Mouse (Mus musculus) hindbrain, embryonic 13.5 days (tissue): ENCODE measurements around the gene Foxn1. TPM values are rescaled to one million over a fixed set of nuclear protein-coding genes. Genes with fewer than 3 reads are reported as not detected.

Source experiments
- ATAC-seq: fragments of 200-750 bp; cut with Nextera tagmentation; 2 replicates; pipeline ENCODE4 v1.8.0; 2017; ENCODE audit warnings: moderate TSS enrichment; ENCODE audit not compliant: low FRiP score
- H3K27ac ChIP-seq: fragments of 300-500 bp; sonication (generic); 2 replicates; pipeline ENCODE4 v1.5.1; 2015; ENCODE audit warnings: inconsistent platforms, mild to moderate bottlenecking, moderate library complexity
- H3K27me3 ChIP-seq: fragments of 300-500 bp; sonication (generic); 2 replicates; pipeline ENCODE4 v1.6.1; 2015; ENCODE audit warnings: mild to moderate bottlenecking, inconsistent platforms
- H3K36me3 ChIP-seq: fragments of 300-500 bp; sonication (generic); 2 replicates; pipeline ENCODE4 v1.6.1; 2015; ENCODE audit warnings: mild to moderate bottlenecking, inconsistent platforms
- H3K4me1 ChIP-seq: fragments of 300-500 bp; sonication (generic); replicated peaks from 2 replicates; pipeline ENCODE4 v1.6.1; 2015; ENCODE audit warnings: inconsistent platforms
- H3K4me2 ChIP-seq: fragments of 300-500 bp; sonication (generic); 2 replicates; pipeline ENCODE4 v1.6.1; 2015; ENCODE audit warnings: inconsistent platforms, mild to moderate bottlenecking, moderate library complexity
- H3K4me3 ChIP-seq: fragments of 300-500 bp; sonication (generic); 2 replicates; pipeline ENCODE4 v1.5.1; 2015; ENCODE audit warnings: mild to moderate bottlenecking, inconsistent platforms
- H3K9ac ChIP-seq: fragments of 300-500 bp; sonication (generic); 2 replicates; pipeline ENCODE4 v1.6.1; 2015; ENCODE audit warnings: mild to moderate bottlenecking, inconsistent platforms
- H3K9me3 ChIP-seq: fragments of 300-500 bp; sonication (generic); 2 replicates; pipeline ENCODE4 v1.6.1; 2016; ENCODE audit warnings: inconsistent platforms
- WGBS: fragments of 180-500 bp; shearing (Covaris S2); methylation state at CpG from one replicate; pipeline ENCODE4 v1.1.7; 2015; 5-methylcytosine and 5-hydroxymethylcytosine counted together
- polyA plus RNA-seq: library from polyadenylated mRNA; unstranded; fragments of >200 nt; fragmentation: Nextera tagmentation; extraction: Ambion mirVana; gene quantifications from 2 replicates; pipeline ENCODE4 v1.2.1, GENCODE M21; 2015

Gene Foxn1
- polyA plus RNA-seq, 1 experiment from 2014 or later = not detected

DNA sequence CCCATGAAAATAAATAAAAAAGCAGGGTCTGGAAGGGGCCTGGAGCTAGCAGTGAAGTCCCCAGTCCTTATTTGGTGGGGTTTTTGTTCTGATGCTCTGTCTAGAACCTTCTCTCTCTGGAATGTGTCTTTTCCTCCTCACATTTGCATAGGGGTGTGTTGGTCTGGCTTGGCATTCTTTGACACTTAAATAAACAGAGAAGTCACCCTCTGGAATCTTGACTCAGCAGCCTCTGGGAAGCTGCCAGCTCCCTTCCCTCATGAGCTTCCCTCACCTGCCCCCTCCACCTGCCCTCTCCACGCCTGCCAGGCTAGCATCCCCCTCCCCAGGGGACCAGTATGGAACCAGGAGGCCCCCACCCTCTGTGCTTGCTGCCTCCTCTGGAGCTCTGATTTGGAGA, 16.0 kb downstream of the Foxn1 start:
- H3K36me3 ChIP-seq = no peaks in the 10 kb centered on the region
- no peak overlapping the region for H3K27ac ChIP-seq
- H3K9ac ChIP-seq = no peak overlapping the region
- no peaks in the 10 kb centered on the region for H3K9me3 ChIP-seq
- H3K4me1 ChIP-seq = peaks cover 5% of the 10 kb centered on the region; the same call in 1 of the 2 replicates
- H3K4me2 ChIP-seq = no peak overlapping the region
- H3K4me3 ChIP-seq = no peak overlapping the region
- 70% methylated on average over 1 of the region's 1 CpGs for WGBS
- no peaks in the 10 kb centered on the region for H3K27me3 ChIP-seq
- no peak for ATAC-seq

DNA sequence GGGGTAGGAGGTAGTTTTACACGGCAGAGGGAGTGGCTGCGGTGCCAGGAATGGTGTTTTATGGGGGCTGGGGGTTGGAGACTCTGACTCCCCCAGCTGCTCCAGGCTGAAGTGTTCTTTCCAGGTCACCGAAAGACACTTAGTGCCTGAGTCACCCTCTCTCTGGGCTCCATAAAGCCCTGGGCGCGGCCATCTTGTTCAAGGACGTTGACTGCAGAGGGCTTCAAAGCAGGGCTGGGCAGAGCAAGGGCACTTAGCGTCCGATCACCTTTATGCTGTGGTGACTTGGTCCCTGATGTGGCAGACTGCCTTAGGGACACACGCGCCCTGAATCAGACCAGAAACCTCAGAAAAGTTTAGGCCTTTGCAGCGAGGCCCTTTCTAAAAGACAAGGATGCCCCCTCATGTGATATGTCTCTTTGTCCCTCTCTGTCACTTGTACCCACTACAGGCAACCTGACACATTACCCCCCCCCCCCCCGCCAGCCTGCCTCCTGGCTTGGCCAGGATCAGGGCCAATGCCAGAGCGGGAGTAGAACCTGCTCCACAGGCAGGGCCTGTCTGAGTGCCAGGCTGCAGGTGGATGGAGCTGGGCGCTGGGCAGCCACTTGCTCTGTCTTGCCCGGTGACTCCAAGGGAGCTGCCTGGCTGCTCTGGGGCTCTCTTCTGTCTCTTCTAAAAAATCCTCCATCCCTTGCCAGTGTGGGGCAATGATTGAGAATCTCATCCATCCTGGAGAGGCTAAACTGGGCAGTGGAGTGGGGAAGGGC, 18.7 kb downstream of the Foxn1 start:
- H3K27me3 ChIP-seq = no peaks in the 10 kb centered on the region
- 91% methylated on average over 15 of the region's 15 CpGs for WGBS

DNA sequence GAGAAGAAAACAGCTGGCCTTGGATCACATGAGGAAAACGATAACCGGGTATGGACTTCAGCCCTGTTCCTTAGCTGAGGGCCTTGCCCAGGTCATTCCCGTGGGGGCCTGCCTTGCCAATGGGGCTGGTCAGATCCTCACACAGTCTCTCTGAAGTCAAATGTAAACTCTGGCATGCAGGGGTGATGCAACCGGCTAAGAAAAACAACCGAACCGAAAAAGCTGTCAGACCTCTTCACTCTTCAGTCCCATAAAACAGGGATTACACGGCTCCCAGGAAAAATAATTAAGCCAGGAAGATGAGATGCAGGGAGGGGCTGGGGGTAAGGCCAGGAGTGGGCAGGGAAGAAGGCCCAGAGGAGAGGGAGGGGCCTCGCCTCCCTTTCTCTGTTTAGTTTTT, 22.3 kb downstream of the Foxn1 start:
- Histone ChIP-seq H3K4me1 (no peaks in the 10 kb centered on the region), H3K36me3 (no peaks in the 10 kb centered on the region), H3K27me3 (no peaks in the 10 kb centered on the region), H3K4me2 (no peak overlapping the region), H3K9ac (no peak overlapping the region), H3K4me3 (no peak overlapping the region), H3K27ac (no peak overlapping the region), H3K9me3 (no peaks in the 10 kb centered on the region)
- no peak for ATAC-seq
- 70% methylated on average over 8 of the region's 8 CpGs for WGBS

More for the DNA sequence above, 18.7 kb downstream of the Foxn1 start:
- Histone ChIP-seq H3K36me3 (no peaks in the 10 kb centered on the region), H3K4me3 (no peak overlapping the region), H3K4me1 (peaks cover 3% of the 10 kb centered on the region; the same call in 1 of the 2 replicates), H3K9ac (no peak overlapping the region), H3K27ac (no peak overlapping the region), H3K9me3 (no peaks in the 10 kb centered on the region), H3K4me2 (no peak overlapping the region)
- ATAC-seq = no peak

DNA sequence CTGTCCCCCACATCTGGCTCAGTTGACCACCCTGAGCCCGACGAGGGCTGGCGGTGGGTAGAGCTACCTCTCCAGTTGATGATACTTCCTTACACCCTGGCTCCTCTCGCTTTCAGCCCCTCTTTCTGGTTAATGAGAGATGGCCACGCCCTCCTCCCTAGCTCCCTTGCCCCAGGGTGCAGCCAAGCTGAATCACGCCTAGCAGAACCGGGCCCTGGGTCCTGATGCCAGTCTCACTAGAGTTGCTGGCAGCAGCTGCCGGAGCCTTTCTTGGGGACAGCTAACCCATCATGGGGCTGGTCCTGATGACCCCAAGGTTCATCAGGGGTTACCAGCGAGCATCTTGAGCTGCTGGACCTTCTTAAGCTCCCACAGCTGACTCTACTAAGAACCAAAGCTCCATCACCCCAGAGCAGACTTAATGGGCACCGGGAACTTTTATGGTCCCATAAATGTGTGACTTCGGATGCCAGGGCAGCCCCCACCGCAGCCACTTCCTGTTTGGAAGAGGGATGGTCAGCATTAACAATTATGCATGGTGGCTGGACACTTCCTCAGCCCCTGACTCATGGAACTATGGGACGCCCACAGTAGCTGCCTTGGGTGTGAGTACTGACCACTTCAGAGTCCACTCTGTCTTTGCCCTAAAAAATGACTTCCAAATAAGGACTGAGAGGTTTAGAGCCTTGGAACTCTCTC, 22.9 kb downstream of the Foxn1 start:
- Histone ChIP-seq H3K36me3 (no peaks in the 10 kb centered on the region), H3K4me3 (no peak overlapping the region), H3K9ac (no peak overlapping the region), H3K4me1 (no peaks in the 10 kb centered on the region), H3K4me2 (no peak overlapping the region), H3K9me3 (no peaks in the 10 kb centered on the region), H3K27me3 (no peaks in the 10 kb centered on the region), H3K27ac (no peak overlapping the region)
- ATAC-seq = no peak
- WGBS = 82% methylated on average over 13 of the region's 13 CpGs

DNA sequence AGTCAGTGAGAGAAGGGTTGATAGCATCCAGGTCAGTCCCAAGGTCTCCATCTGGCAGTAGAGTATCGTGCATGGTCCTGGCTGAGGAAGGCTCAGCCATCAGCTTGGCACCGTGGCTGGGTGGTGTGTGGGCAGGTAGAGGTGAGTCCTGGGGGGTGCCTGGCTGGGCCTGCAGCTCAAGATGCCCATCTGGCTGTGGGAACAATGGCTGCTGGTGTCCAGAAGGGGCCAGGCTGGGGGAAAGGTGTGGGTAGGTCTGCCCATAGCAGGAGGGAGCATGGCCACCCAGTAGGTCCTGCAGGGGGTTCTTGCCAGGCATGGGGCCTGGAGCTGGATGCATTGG, 25.6 kb downstream of the Foxn1 start:
- peak; percentile 18; the same call in 1 of the 2 replicates for ATAC-seq
- H3K9me3 ChIP-seq = no peaks in the 10 kb centered on the region
- no peaks in the 10 kb centered on the region for H3K4me1 ChIP-seq
- H3K36me3 ChIP-seq = no peaks in the 10 kb centered on the region
- H3K4me3 ChIP-seq = no peak overlapping the region
- 70% methylated on average over 2 of the region's 2 CpGs for WGBS
- H3K9ac ChIP-seq = no peak overlapping the region
- H3K4me2 ChIP-seq = no peak overlapping the region
- no peaks in the 10 kb centered on the region for H3K27me3 ChIP-seq
- H3K27ac ChIP-seq = no peak overlapping the region

DNA sequence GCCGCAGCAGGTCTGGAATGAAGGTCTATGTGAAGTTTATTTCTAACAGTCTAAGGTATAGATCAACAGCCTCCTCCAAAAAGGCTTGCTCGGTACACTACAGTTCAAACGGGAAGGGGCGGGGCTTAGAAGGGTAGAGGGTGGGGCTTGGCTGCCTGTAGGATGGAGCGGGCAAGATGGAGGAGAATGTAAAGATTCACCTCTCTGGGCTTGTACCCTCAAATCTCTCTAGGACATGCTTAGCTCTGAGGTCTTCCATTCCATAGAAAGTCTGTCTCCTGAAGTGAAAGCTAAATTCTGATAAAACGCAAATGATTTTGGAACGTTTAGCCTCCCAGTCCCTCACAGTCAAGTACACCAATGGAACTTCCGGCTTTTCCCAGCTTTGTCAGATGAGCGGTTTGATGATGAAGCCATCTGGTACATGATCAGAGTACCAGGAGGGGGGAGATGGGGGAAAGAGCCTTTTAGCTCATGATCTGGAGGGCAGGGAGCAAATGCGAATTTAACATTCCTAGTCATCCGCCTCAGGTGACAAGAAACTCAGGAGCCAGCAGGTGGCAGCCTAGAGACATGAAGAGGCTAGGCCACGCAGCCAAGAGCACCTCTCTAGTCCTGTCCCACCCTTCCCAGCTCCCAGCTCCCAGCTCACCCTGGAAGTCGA, 26.1 kb downstream of the Foxn1 start:
- Histone ChIP-seq H3K9ac (no peak overlapping the region), H3K27ac (no peak overlapping the region), H3K4me2 (peak overlapping the region; percentile 46), H3K9me3 (no peaks in the 10 kb centered on the region), H3K27me3 (no peaks in the 10 kb centered on the region), H3K36me3 (no peaks in the 10 kb centered on the region), H3K4me3 (peak overlapping the region; percentile 18), H3K4me1 (no peaks in the 10 kb centered on the region)
- peak; percentile 54 for ATAC-seq
- 14% methylated on average over 13 of the region's 13 CpGs for WGBS

DNA sequence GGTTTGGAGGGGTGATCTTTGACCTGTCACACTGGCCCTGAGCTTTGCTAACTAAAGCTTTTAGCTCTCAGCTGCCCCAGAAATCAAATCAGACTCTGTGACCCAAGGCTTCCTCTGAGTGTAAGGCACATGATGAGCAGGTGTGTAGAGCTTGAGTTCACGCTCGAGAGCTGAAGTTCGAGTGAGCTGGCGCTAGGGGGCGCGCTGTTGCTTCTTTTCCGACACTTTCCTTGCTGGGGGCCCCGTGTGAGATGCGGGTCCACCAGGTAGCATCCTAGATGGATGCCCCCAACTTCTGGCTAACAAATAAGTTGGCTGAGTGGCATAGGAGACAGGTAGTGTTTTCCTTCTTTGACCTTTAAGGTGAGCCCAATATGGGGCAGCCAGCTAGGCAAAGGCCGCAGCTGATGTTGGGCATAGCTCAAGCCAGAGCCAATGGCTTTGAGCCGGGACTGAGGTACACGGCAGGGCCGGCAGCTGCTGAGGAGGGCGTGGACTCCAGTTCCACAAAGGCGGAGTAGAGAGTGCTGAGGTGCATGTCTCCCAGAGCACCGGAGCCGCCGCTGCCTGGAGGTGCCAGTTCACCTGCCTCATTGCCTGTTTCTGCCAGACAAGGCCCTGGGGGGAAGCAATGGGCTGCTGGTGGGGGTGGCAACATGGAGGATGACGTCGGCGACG, 27.9 kb downstream of the Foxn1 start:
- WGBS = 13% methylated on average over 22 of the region's 22 CpGs
- Histone ChIP-seq H3K9me3 (no peaks in the 10 kb centered on the region), H3K4me2 (no peak overlapping the region), H3K4me3 (no peak overlapping the region), H3K36me3 (no peaks in the 10 kb centered on the region), H3K27me3 (no peaks in the 10 kb centered on the region), H3K27ac (no peak overlapping the region), H3K4me1 (no peaks in the 10 kb centered on the region), H3K9ac (no peak overlapping the region)
- no peak for ATAC-seq

DNA sequence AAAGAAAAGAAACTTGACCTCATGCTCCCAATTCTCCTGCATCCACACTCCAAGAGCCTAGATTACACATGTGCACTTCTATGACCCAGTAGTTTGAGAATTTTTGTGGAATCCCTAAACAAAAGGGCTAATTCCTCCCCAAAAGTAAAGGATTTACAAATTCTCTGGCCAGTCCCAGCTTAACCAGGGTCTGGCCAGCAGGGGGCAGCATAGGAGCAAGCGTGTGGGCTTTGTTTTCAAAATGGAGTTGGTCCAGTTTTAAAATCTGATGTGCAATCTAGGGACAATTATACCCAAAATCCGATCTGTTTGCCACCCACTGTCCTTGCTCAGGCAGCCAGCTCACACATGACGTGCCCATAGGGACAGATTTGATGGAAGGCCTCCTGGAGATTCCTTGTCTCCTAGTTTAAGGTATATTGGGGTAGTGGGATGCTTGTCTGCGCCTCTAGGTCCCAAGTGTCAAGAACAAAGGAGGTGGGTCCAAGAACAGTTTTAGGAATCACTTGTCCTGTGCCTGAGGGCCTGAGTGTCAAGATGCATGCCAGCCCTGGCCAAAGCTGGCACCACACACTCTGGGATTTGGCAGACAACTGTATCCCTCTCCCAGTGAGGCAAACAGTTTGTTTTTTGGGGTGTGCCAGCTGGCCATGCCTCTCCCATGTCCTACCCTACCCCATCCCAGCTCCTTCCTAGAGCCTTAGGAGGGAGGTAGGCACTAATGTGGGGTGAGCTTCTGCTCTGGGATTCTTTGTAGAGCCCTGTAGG, 30.7 kb downstream of the Foxn1 start:
- Histone ChIP-seq H3K36me3 (no peaks in the 10 kb centered on the region), H3K27ac (no peak overlapping the region), H3K4me3 (no peak overlapping the region), H3K9ac (no peak overlapping the region), H3K27me3 (no peaks in the 10 kb centered on the region), H3K4me2 (no peak overlapping the region), H3K4me1 (no peaks in the 10 kb centered on the region), H3K9me3 (no peaks in the 10 kb centered on the region)
- ATAC-seq = no peak
- 35% methylated on average over 4 of the region's 4 CpGs for WGBS

DNA sequence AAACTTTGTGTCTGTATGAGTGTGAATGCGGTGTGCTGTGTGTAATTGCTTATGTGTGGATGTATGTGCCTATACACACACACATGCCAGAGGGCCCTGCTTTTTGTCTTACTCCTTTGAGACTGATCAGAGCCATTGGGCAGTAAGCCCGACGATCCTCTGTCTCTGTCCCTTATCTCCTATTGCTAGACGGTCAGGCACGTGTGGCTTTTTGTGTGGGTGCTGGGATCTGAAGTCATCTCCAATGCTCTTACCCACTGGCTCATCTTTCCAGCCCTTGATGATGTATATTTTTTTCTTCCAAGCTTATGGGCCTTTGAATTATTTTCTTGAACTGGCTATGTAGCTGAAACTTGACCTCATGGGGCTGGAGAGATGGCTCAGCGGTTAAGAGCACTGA, 31.5 kb downstream of the Foxn1 start:
- no peak overlapping the region for H3K27ac ChIP-seq
- ATAC-seq = no peak
- no peaks in the 10 kb centered on the region for H3K27me3 ChIP-seq
- no peak overlapping the region for H3K4me2 ChIP-seq
- no peaks in the 10 kb centered on the region for H3K36me3 ChIP-seq
- H3K9ac ChIP-seq = no peak overlapping the region
- H3K4me1 ChIP-seq = no peaks in the 10 kb centered on the region
- 92% methylated on average over 6 of the region's 6 CpGs for WGBS
- no peaks in the 10 kb centered on the region for H3K9me3 ChIP-seq
- no peak overlapping the region for H3K4me3 ChIP-seq

DNA sequence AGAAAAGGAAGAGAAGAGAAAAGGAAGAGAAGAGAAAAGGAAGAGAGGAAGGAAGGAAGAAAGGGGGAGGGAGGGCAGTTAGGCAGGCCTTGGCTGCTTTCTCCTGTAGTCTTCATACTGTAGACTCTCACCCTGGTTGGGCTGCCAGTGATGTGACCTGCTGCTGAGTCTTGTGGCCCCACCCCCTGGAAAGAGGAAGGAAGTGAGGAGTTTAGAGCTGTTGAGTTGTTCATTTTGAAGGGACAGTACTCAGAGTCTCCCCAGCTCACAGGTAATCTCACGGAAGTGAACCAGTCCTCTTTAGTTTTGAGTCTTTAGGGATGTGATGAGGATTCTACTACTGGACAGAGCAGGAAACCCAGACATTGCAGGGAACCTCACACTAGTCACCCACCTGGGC, 33.3 kb downstream of the Foxn1 start:
- Histone ChIP-seq H3K9ac (no peak overlapping the region), H3K9me3 (no peaks in the 10 kb centered on the region), H3K36me3 (peaks cover 15% of the 10 kb centered on the region), H3K27ac (no peak overlapping the region), H3K4me1 (no peaks in the 10 kb centered on the region), H3K4me3 (no peak overlapping the region), H3K27me3 (no peaks in the 10 kb centered on the region), H3K4me2 (no peak overlapping the region)
- WGBS = 89% methylated on average over 1 of the region's 1 CpGs
- no peak for ATAC-seq

DNA sequence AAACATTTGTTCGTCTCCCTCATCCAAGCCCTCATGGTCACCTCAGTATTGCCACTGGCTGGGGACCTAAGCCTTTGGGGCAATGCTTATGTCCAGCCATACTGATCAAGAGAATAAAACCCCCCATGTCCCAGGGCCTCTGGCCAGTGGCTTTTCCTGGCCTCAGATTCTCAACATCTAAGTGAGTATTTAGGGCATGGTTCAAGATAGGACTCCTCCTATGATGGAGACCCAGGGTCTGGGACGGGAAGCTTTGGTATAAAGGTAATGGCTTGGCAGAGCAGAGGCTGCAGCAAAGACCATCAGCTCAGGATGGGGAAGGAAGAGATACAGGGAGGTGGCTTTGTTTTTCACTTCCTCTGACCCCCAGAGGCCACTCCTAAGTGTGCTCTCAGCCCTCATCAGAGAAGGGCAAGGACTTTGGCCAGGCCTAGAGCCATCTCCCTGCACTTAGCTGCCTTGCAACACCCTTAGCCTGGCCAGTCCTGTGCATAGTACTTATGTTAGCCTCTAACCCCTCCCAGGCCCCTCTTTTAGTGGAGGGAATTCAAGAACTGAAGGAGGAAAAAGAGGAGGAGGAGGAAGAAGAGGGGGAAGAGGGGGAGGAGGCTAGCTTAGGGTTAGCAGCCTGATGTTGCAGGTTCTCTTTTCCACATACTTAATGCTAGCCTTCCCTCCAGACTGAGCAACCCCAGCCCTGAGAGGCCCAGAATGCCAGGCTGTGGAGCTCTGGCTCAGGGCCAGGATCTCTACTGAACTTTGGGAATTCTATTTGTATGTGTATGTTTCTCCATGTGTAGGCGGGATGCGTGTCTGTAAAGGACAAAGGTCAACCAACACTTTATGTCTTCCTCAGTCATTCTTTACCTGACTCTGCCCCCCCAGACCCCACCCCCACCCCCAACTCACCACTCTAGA, 36.7 kb downstream of the Foxn1 start:
- H3K4me3 ChIP-seq = no peak overlapping the region
- H3K4me1 ChIP-seq = peaks cover 30% of the 10 kb centered on the region
- no peaks in the 10 kb centered on the region for H3K9me3 ChIP-seq
- H3K9ac ChIP-seq = no peak overlapping the region; the same call in 1 of the 2 replicates
- WGBS = 81% methylated on average over 4 of the region's 4 CpGs
- no peak overlapping the region for H3K27ac ChIP-seq
- H3K27me3 ChIP-seq = no peaks in the 10 kb centered on the region
- H3K4me2 ChIP-seq = no peak overlapping the region
- H3K36me3 ChIP-seq = peaks cover 21% of the 10 kb centered on the region
- no peak for ATAC-seq
